Mouse (Mus musculus) forebrain, embryonic 16.5 days (tissue): ENCODE results near the gene Stoml1. TPM values are rescaled to one million over a fixed set of nuclear protein-coding genes. Genes with fewer than 3 reads are reported as not detected.

Source experiments
- ATAC-seq: fragments of 200-750 bp; cut with Nextera tagmentation; 2 replicates; pipeline ENCODE4 v1.8.0; 2017; ENCODE audit warnings: mild to moderate bottlenecking, moderate library complexity
- H3K27ac ChIP-seq: fragments of 300-500 bp; sonication (generic); 2 replicates; pipeline ENCODE4 v1.5.1; 2014; ENCODE audit warnings: low read length, control low read depth
- H3K27me3 ChIP-seq: fragments of 300-500 bp; sonication (generic); replicated peaks from 2 replicates; pipeline ENCODE4 v1.6.1; 2014; ENCODE audit warnings: low read length; ENCODE audit not compliant: control insufficient read depth, insufficient read depth
- H3K36me3 ChIP-seq: fragments of 300-500 bp; sonication (generic); 2 replicates; pipeline ENCODE4 v1.6.1; 2014; ENCODE audit not compliant: control insufficient read depth, insufficient read depth
- H3K4me1 ChIP-seq: fragments of 300-500 bp; sonication (generic); replicated peaks from 2 replicates; pipeline ENCODE4 v1.6.1; 2014; ENCODE audit warnings: low read length; ENCODE audit not compliant: control insufficient read depth, insufficient read depth
- H3K4me2 ChIP-seq: fragments of 300-500 bp; sonication (generic); 2 replicates; pipeline ENCODE4 v1.6.1; 2014; ENCODE audit warnings: mild to moderate bottlenecking, low read length, control low read depth
- H3K4me3 ChIP-seq: fragments of 300-500 bp; sonication (generic); replicated peaks from 2 replicates; pipeline ENCODE4 v1.5.1; 2014; ENCODE audit warnings: mild to moderate bottlenecking, low read length, control low read depth
- H3K9ac ChIP-seq: fragments of 300-500 bp; sonication (generic); replicated peaks from 2 replicates; pipeline ENCODE4 v1.6.1; 2014; ENCODE audit warnings: low read depth, low read length, control low read depth
- H3K9me3 ChIP-seq: fragments of 300-500 bp; sonication (generic); 2 replicates; pipeline ENCODE4 v1.6.1; 2016; ENCODE audit warnings: low read length; ENCODE audit not compliant: control insufficient read depth
- WGBS: fragments of 180-500 bp; shearing (Covaris S2); extraction: QIAGEN DNeasy Blood & Tissue Kit; methylation state at CpG from one replicate; pipeline ENCODE4 v1.1.7; 2014; 5-methylcytosine and 5-hydroxymethylcytosine counted together
- microRNA-seq: library from miRNA; unstranded; fragments of <30 nt; microRNA quantifications from one replicate; pipeline ENCODE4, GENCODE M21; 2017
- polyA plus RNA-seq: library from polyadenylated mRNA; unstranded; fragments of >200 nt; fragmentation: Nextera tagmentation; extraction: Ambion mirVana; gene quantifications from 2 replicates; pipeline ENCODE4 v1.2.1, GENCODE M21; 2015

Stoml1 gene
- polyA plus RNA-seq, 1 experiment from 2014 or later: 120 TPM

- ATAC-seq: no peak
- Histone ChIP-seq H3K9me3 (no peaks in the 10 kb centered on the region), H3K27me3 (no peaks in the 10 kb centered on the region), H3K4me1 (peaks cover 24% of the 10 kb centered on the region), H3K9ac (no peak overlapping the region), H3K4me2 (no peak overlapping the region), H3K36me3 (no peaks in the 10 kb centered on the region), H3K4me3 (no peak overlapping the region), H3K27ac (no peak overlapping the region)
- WGBS: 26% methylated on average over 6 of the region's 6 CpGs
These were observed 52.7 kb downstream of the Stoml1 start for GRCm38 (mm10) chr9:58305686-58306085.

GRCm38 (mm10) chr9:58308395-58308794 lies 55.4 kb downstream of the Stoml1 start:
- Histone ChIP-seq H3K4me2 (no peak overlapping the region), H3K4me1 (peaks cover 39% of the 10 kb centered on the region), H3K9ac (0 out of 2 replicates have a peak overlapping the region, but pooled peaks have one; percentile 19), H3K36me3 (no peaks in the 10 kb centered on the region), H3K9me3 (no peaks in the 10 kb centered on the region), H3K27me3 (peaks cover 8% of the 10 kb centered on the region; the same call in 1 of the 2 replicates), H3K4me3 (no peak overlapping the region), H3K27ac (no peak overlapping the region; the same call in 1 of the 2 replicates)
- ATAC-seq: peak; percentile 11; the same call in 1 of the 2 replicates
- WGBS: 16% methylated on average over 6 of the region's 6 CpGs

DNA sequence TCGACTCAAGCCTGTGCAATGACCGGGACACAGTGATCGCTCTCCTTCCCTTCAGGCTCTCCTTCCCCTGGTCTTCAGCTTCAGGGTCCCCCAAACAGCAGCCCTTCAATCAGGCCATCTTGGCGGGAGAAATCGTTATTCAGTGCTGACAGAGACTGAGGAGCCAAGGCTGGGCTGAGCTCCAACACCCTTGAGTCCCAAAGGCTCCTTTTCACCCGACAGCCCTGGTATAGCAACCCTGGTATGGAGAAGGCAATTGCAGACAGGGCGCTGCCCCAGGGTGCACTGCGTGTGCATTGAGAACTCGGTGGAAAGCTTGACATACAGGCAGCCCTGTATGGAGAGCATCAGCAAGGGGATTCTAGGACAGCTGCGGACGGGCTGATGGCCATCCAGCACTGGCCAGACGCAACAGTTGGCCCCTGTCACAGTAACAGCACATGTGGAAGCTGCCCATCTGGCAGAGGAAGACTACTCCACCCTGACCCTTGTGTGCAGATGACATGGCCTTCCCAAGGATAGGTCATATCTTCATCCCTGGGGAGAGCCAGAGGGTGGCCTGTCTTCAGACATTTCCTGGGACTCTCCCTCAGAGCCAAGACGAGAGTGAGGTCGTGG lies 57.2 kb downstream of the Stoml1 start:
- Histone ChIP-seq H3K9ac (no peak overlapping the region), H3K4me1 (peaks cover 47% of the 10 kb centered on the region), H3K9me3 (no peaks in the 10 kb centered on the region), H3K27ac (no peak overlapping the region; the same call in 1 of the 2 replicates), H3K27me3 (peaks cover 8% of the 10 kb centered on the region; the same call in 1 of the 2 replicates), H3K36me3 (no peaks in the 10 kb centered on the region), H3K4me2 (peak overlapping the region; percentile 14; the same call in 1 of the 2 replicates), H3K4me3 (no peak overlapping the region)
- WGBS: 61% methylated on average over 14 of the region's 14 CpGs
- no peak for ATAC-seq

GRCm38 (mm10) chr9:58311191-58311910 lies 58.4 kb downstream of the Stoml1 start:
- ATAC-seq: no peak
- H3K9me3 ChIP-seq: no peaks in the 10 kb centered on the region
- peaks cover 57% of the 10 kb centered on the region for H3K4me1 ChIP-seq
- peak overlapping the region; percentile 46 for H3K4me3 ChIP-seq
- peak overlapping the region; percentile 50 for H3K4me2 ChIP-seq
- H3K27ac ChIP-seq: no peak overlapping the region
- H3K27me3 ChIP-seq: peaks cover 8% of the 10 kb centered on the region; the same call in 1 of the 2 replicates
- H3K36me3 ChIP-seq: no peaks in the 10 kb centered on the region
- peak overlapping the region; percentile 61; the same call in 1 of the 2 replicates for H3K9ac ChIP-seq
- WGBS: 59% methylated on average over 33 of the region's 33 CpGs

Small RNA genes lying within 50 kb of the gene (microRNA-seq; reads per million reads assigned to microRNA genes)
- not detected for gene Mir6385

Other genes with a start within 250 kb of the Stoml1 start
- 0.30 and 0.66 TPM in 2 replicates for gene Cyp11a1, start 246.8 kb upstream of the Stoml1 start, polyA plus RNA-seq
- gene Stra6, start 189.4 kb upstream of the Stoml1 start, polyA plus RNA-seq: 9.2 and 11.7 TPM in 2 replicates
- gene Ccdc33, start 134.3 kb upstream of the Stoml1 start, polyA plus RNA-seq: 0.51 and 0.79 TPM in 2 replicates
- 16.8 and 25.5 TPM in 2 replicates for gene Islr, start 48.9 kb upstream of the Stoml1 start, polyA plus RNA-seq
- 74.4 and 88.4 TPM in 2 replicates for gene Islr2, start 48.8 kb upstream of the Stoml1 start, polyA plus RNA-seq
- gene Pml, start 3.4 kb upstream of the Stoml1 start, polyA plus RNA-seq: 7.4 and 8.1 TPM in 2 replicates
- gene Loxl1, start 60.0 kb downstream of the Stoml1 start, polyA plus RNA-seq: 11.5 and 14.7 TPM in 2 replicates
- not detected in 2 replicates for gene Tbc1d21, start 117.3 kb downstream of the Stoml1 start, polyA plus RNA-seq
- gene Insyn1, start 235.4 kb downstream of the Stoml1 start, polyA plus RNA-seq: 4.0 and 4.9 TPM in 2 replicates